Comparison of ENCODE assay signal across 18 mouse cellular contexts in the genomic region with DNA sequence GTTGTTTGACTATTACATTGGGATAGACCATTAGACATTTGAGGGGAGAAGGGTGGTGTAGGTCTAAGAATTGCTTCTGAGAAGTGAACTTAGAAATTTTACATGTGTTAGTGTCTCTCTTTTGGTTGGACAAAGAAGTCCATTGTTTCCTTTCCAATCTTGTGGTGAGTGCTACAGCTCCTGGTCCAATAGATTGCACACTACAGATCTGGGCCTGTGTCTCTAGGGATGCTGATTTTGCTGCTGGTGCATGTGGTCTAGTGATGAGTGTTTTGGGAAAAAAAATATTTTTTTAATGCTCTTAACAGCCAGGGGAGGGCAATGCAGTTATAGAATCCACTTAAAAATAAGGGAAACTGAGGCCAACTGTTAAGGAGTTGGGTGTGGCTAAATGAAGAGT.
"Had no signal": no experiment of that assay in that cellular context is flagged by ENCODE, and none has a peak within 500 bp of the region (broad histone marks: within the 10 kb centered on the region; RNA-seq: fewer than 3 reads in every experiment).

No protein-coding gene starts in this region.

- H3K4me2 ChIP-seq: lung, embryonic 14.5 days; midbrain, embryonic 12.5 days; midbrain, embryonic 15.5 days; neural tube, embryonic 13.5 days had no signal

- H3K27me3 ChIP-seq: midbrain, embryonic 15.5 days; neural tube, embryonic 13.5 days; neural tube, embryonic 15.5 days had no signal

- DNase-seq: lung, adult 18-20 months; lung, embryonic 14.5 days; lung, postnatal 10 days; lung, postnatal 4 days; retina, postnatal 1 day; right cerebral cortex, adult 18-20 months; right cerebral cortex, postnatal 25 days; right cerebral cortex, postnatal 4 days; spleen, adult 18-20 months; thymus, adult 18-20 months; thymus, postnatal 14 days; thymus, postnatal 36 days had no signal

- H3K4me3 ChIP-seq: midbrain, embryonic 10.5 days; midbrain, embryonic 12.5 days; midbrain, embryonic 15.5 days; myocyte; neural tube, embryonic 13.5 days; neural tube, embryonic 15.5 days had no signal

- H3K27ac ChIP-seq: midbrain, embryonic 15.5 days had no signal

- H3K36me3 ChIP-seq: midbrain, embryonic 10.5 days; midbrain, embryonic 12.5 days; midbrain, embryonic 15.5 days; neural tube, embryonic 13.5 days; neural tube, embryonic 15.5 days had no signal

- H3K9me3 ChIP-seq: midbrain, embryonic 10.5 days; midbrain, embryonic 12.5 days; midbrain, embryonic 15.5 days; neural tube, embryonic 13.5 days; neural tube, embryonic 15.5 days had no signal

- H3K9ac ChIP-seq: lung, embryonic 14.5 days; midbrain, embryonic 12.5 days; midbrain, embryonic 15.5 days; neural tube, embryonic 13.5 days; neural tube, embryonic 15.5 days had no signal
